18 mouse cellular contexts compared by ENCODE assay signal in genomic region chr5:32721316-32721715, GRCm38 (mm10).
"Had no signal": no experiment of that assay in that cellular context is flagged by ENCODE, and none has a peak within 500 bp of the region (broad histone marks: within the 10 kb centered on the region; RNA-seq: fewer than 3 reads in every experiment).

No protein-coding gene starts in this region.

- H3K4me3 ChIP-seq: left cerebral cortex, adult 2 months; liver, embryonic 13.5 days; lung, embryonic 15.5 days; megakaryocyte, embryonic 14.5 days; midbrain, embryonic 12.5 days; neural tube, embryonic 13.5 days had no signal

- H3K9me3 ChIP-seq: liver, embryonic 13.5 days; lung, embryonic 15.5 days; megakaryocyte, embryonic 14.5 days; midbrain, embryonic 12.5 days; neural tube, embryonic 13.5 days had no signal

- DNase-seq: kidney, adult 9 months; kidney, postnatal 10 days; kidney, postnatal 4 days; liver; liver, embryonic 13.5 days; lung, postnatal 14 days; retina, postnatal 1 day; right cerebral cortex, postnatal 14 days; spleen, adult 18-20 months; thymus, postnatal 36 days had no signal

- H3K9ac ChIP-seq: liver, embryonic 13.5 days; liver, postnatal 0 days; lung, embryonic 15.5 days; midbrain, embryonic 12.5 days; neural tube, embryonic 13.5 days had no signal

- H3K27me3 ChIP-seq: liver, embryonic 13.5 days; lung, embryonic 15.5 days; midbrain, embryonic 12.5 days; neural tube, embryonic 13.5 days had no signal

- H3K27ac ChIP-seq: left cerebral cortex, adult 2 months; liver, embryonic 13.5 days; lung, embryonic 15.5 days; macrophage; midbrain, embryonic 12.5 days; neural tube, embryonic 13.5 days had no signal

- H3K4me1 ChIP-seq: lung, embryonic 15.5 days; midbrain, embryonic 12.5 days; neural tube, embryonic 13.5 days had no signal

- H3K36me3 ChIP-seq: liver, embryonic 13.5 days; lung, embryonic 15.5 days; midbrain, embryonic 12.5 days; neural tube, embryonic 13.5 days had no signal

- ATAC-seq: intestine, postnatal 0 days; liver, postnatal 0 days had no signal

- H3K4me2 ChIP-seq: liver, embryonic 13.5 days; lung, embryonic 15.5 days; midbrain, embryonic 12.5 days; neural tube, embryonic 13.5 days had no signal
